Mouse (Mus musculus) megakaryocyte, embryonic 14.5 days (primary cell): ENCODE results near the gene Mybphl.

Source experiments
- FLI1 ChIP-seq: IDR thresholded peaks from 2 replicates; pipeline ENCODE4 v1.6.1; 2012; ENCODE audit warnings: low read length, inconsistent platforms, mixed read lengths
- GATA1 ChIP-seq: IDR thresholded peaks from 3 replicates; pipeline ENCODE4 v1.6.1; 2012; ENCODE audit warnings: mixed read lengths, low read length, inconsistent platforms, borderline replicate concordance

DNA sequence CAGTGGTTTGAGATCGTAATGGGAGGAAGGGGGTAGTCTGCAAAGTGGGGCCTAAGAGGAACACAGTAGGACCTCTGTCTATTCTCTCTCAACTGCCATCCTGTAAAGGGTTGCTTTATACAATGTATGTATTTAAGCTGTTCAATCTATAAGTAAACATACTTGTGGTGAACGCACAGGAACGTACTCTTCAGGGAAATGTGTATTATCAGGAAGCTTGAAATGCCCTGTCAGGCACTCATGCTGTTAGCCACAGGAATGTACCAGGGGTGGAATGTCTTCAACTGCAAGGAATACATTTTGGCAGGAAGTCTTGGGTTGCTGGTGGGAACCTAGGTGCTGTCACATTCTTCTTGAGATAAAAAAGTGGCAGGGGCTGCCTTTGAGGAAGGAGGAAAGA, 8.0 kb downstream of the Mybphl start:
- TF ChIP-seq GATA1 (no peak), FLI1 (no peak)
